Mouse (Mus musculus) kidney, embryonic 16.5 days (tissue): ENCODE measurements around the gene Eogt. TPM values are rescaled to one million over a fixed set of nuclear protein-coding genes. Genes with fewer than 3 reads are reported as not detected.

Experiments
- ATAC-seq: fragments of 200-750 bp; cut with Nextera tagmentation; 2 replicates; pipeline ENCODE4 v1.8.0; 2017; ENCODE audit warnings: moderate TSS enrichment; ENCODE audit not compliant: low FRiP score, low TSS enrichment
- H3K27ac ChIP-seq: fragments of 300-500 bp; sonication (generic); 2 replicates; pipeline ENCODE4 v1.5.1; 2014; ENCODE audit warnings: low read length
- H3K27me3 ChIP-seq: fragments of 300-500 bp; sonication (generic); 2 replicates; pipeline ENCODE4 v1.6.1; 2014; ENCODE audit warnings: low read length, control low read depth, mixed read lengths; ENCODE audit not compliant: insufficient read depth
- H3K36me3 ChIP-seq: fragments of 300-500 bp; sonication (generic); 2 replicates; pipeline ENCODE4 v1.6.1; 2014; ENCODE audit warnings: low read length, control low read depth, mixed read lengths; ENCODE audit not compliant: insufficient read depth
- H3K4me1 ChIP-seq: fragments of 300-500 bp; sonication (generic); 2 replicates; pipeline ENCODE4 v1.6.1; 2014; ENCODE audit warnings: low read length, control low read depth, mixed read lengths; ENCODE audit not compliant: insufficient read depth
- H3K4me2 ChIP-seq: fragments of 300-500 bp; sonication (generic); replicated peaks from 2 replicates; pipeline ENCODE4 v1.6.1; 2014; ENCODE audit warnings: low read depth, low read length
- H3K4me3 ChIP-seq: fragments of 300-500 bp; sonication (generic); 2 replicates; pipeline ENCODE4 v1.5.1; 2014; ENCODE audit warnings: mild to moderate bottlenecking, low read length
- H3K9ac ChIP-seq: fragments of 300-500 bp; sonication (generic); replicated peaks from 2 replicates; pipeline ENCODE4 v1.6.1; 2014; ENCODE audit warnings: low read length
- H3K9me3 ChIP-seq: fragments of 300-500 bp; sonication (generic); 2 replicates; pipeline ENCODE4 v1.6.1; 2016; ENCODE audit warnings: low read length, control low read depth
- WGBS: fragments of 180-500 bp; shearing (Covaris S2); extraction: QIAGEN DNeasy Blood & Tissue Kit; methylation state at CpG from one replicate; pipeline ENCODE4 v1.1.7; 2014; 5-methylcytosine and 5-hydroxymethylcytosine counted together
- polyA plus RNA-seq: library from polyadenylated mRNA; unstranded; fragments of >200 nt; fragmentation: Nextera tagmentation; extraction: Ambion mirVana; gene quantifications from 2 replicates; pipeline ENCODE4 v1.2.1, GENCODE M21; 2015

Gene Eogt
- polyA plus RNA-seq: 22.9 and 24.5 TPM in 2 replicates

DNA sequence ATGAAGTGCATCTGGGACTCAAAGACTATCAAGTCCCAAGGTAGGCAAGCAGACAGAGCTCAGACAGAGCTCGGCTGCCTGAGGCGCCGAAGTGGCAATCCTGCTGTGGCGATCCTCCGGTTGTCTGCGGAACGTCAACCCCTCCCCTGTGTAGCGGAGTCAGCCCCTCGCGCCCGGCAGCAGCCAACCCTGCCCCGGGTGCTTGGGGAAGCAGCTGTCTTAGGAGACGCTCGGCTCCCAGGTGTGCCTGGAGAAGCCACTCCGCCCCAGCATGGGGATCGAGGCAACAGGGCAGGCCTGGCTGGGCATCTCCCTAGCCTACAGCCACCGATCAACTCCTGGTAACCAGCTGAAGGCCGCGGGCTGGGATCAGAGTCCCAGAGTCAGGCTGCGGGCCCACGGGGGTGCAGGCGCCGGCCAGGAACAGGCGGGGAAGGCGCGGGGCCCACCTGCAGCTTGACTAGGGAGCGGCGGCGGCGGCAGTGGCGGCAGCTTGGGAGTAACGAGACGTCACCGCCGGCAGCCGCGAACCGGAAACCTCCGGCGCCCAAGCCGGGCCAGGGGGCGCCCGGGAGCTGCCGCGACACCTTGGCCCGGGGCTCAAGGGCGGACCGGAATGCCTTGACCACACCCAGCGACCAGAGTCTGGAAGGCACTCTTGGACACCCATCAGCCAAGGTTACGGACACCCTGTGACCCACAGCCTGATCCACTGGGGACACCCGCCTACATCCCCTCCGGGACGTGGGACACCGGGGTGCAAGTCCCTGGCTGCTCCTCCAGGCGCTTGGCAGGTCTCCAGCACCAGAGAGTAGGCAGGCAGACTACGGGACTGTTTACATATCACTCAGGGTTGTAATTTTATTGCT lies at the start of gene Eogt:
Gene Eogt, minus strand, starts transcription at position 800 of the 869 bp plus-strand sequence.
- peaks cover 25% of the 10 kb centered on the region for H3K4me1 ChIP-seq

DNA sequence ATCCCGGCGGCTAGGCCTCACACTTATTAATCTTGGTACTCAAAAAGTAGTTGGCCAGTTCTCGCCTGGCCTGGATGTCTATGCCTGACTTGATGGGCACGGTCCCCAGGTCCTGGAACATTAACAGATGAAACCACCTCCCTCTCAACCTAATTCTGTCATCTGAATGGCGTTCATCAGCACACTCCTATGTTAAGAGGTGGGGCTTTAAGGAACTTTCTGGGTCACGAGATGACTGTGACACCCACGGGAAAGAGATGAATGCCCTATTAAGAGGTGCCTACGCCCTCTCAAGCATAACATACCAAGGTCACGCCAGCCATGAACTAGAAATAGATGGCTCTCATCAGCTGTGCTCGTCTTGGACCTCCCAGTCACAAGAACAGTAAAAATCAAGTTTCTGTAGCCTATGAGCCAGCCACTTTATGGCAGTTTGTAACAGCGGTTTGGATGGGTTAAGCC lies 30.4 kb upstream of the Eogt start:
- H3K27me3 ChIP-seq: no peaks in the 10 kb centered on the region
- H3K9ac ChIP-seq: peak overlapping the region; percentile 96
- H3K27ac ChIP-seq: peak overlapping the region; percentile 96
- no peaks in the 10 kb centered on the region for H3K9me3 ChIP-seq
- H3K4me1 ChIP-seq: peaks cover 33% of the 10 kb centered on the region
- WGBS: 4% methylated on average over 11 of the region's 11 CpGs
- 0 out of 2 replicates have a peak, but pooled peaks cover 3% of the 10 kb centered on the region for H3K36me3 ChIP-seq
- H3K4me3 ChIP-seq: peak overlapping the region; percentile 92
- peak; percentile 73 for ATAC-seq
- H3K4me2 ChIP-seq: peak overlapping the region; percentile 70

More for the DNA sequence above, at the start of gene Eogt:
- under 1% methylated on average over 56 of the region's 56 CpGs for WGBS
- Histone ChIP-seq H3K4me3 (peak within 1 kb of the TSS; percentile 81), H3K27me3 (no peaks in the 10 kb centered on the region), H3K36me3 (peaks cover 6% of the 10 kb centered on the region; the same call in 1 of the 2 replicates), H3K9me3 (no peaks in the 10 kb centered on the region), H3K27ac (peak within 1 kb of the TSS; percentile 83), H3K4me2 (peak within 1 kb of the TSS; percentile 99), H3K9ac (peak within 1 kb of the TSS; percentile 92)
- ATAC-seq: peak; percentile 81

DNA sequence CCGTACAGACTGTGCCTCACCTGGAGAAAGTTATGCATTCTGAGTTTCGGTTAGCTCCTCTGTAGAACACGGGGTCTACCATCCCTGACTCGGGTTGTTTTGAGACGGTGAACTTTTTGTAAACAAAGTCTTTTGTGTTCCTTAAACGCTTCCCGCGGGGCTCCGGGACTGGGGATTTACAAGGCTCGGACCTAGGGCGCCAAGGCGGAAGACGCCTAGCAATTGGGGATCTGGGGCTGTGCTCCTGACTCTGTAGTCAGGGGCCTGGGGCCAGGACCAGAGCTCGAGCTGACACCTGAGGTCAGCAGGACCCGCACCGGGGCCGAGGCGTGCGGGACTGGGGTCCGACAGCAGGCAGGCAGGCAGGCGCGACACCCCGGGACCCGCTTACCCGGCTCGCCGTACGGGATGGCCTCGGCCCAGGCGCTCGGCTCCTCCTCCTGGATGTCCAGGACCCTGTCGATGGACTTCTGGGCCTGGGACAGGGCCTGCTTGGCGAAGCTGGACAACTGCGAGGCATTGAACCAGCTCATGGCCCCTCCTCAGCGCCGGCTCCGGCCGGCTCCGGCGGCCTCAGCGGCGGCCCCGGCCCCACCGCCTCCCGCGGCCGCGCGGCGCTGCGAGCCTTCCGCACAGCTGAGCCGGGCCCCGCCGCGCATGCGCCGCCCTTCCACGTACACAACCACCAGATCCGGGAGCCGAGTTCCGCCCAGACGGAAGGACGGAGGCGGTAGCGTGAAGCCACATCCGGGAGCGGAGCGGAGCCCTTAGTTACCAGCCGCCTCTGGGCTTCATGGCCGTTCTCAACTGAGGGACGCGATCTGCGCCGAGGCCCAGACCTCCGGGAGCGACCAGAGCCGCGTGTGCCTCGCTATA lies 29.7 kb upstream of the Eogt start, which contains the start of gene Tmf1:
Gene Tmf1, minus strand, starts transcription at position 632 of the 876 bp plus-strand sequence.
- Histone ChIP-seq H3K4me3 (peak within 1 kb of the TSS; percentile 92), H3K9ac (peak within 1 kb of the TSS; percentile 96), H3K9me3 (no peaks in the 10 kb centered on the region), H3K4me1 (peaks cover 33% of the 10 kb centered on the region), H3K27me3 (no peaks in the 10 kb centered on the region), H3K27ac (peak within 1 kb of the TSS; percentile 96), H3K36me3 (0 out of 2 replicates have a peak, but pooled peaks cover 3% of the 10 kb centered on the region), H3K4me2 (peak within 1 kb of the TSS; percentile 70)
- under 1% methylated on average over 79 of the region's 80 CpGs for WGBS
- peak; percentile 98 for ATAC-seq

DNA sequence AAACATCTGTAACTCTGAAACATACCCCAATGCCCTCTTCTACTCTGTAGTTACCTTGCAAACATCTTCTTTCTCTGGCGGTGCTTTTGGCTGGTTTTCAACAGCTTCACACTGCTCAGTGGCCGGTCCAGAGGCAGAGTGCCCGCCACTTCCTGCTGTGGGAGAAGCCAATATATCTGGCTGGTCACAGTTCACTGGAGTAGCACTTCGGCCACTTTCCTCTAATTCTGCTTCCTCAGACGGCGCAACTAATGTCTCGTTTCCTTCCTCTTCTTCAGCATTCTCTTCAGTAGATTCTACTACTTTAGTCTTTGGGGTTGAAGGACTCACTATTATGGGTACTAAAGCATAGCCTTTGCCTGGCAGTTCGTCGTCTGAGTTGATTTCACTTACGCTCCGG lies 26.7 kb upstream of the Eogt start:
- Histone ChIP-seq H3K9me3 (no peaks in the 10 kb centered on the region), H3K4me1 (peaks cover 33% of the 10 kb centered on the region), H3K27ac (no peak overlapping the region), H3K4me3 (0 out of 2 replicates have a peak overlapping the region, but pooled peaks have one; percentile 5), H3K4me2 (peak overlapping the region; percentile 35; the same call in 1 of the 2 replicates), H3K36me3 (peaks cover 22% of the 10 kb centered on the region), H3K27me3 (no peaks in the 10 kb centered on the region), H3K9ac (no peak overlapping the region)
- no peak for ATAC-seq
- WGBS: 43% methylated on average over 11 of the region's 11 CpGs

DNA sequence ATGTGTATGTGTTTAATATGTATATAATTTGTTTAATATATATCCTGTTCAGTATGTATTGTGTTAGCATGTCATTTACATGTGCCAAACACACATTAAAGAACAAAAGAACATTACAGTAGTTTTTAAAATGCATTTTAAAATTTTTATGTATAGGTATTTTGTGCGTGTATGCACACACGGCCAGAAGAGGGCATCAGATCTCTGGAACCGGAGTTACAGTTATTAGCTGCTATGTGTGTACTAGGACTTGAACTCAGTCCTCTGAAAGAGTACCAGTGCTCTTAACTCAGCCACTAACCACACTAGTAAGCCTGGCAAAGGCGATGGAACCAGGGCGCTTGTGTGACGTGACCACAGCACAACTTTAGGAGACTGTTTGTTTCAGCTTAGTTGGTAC lies 1.2 kb upstream of the Eogt start:
- Histone ChIP-seq H3K27me3 (no peaks in the 10 kb centered on the region), H3K4me2 (no peak overlapping the region), H3K36me3 (peaks cover 8% of the 10 kb centered on the region; the same call in 1 of the 2 replicates), H3K9me3 (no peaks in the 10 kb centered on the region), H3K4me1 (peaks cover 19% of the 10 kb centered on the region), H3K27ac (no peak overlapping the region), H3K4me3 (no peak overlapping the region), H3K9ac (no peak overlapping the region)
- 80% methylated on average over 6 of the region's 6 CpGs for WGBS
- ATAC-seq: no peak

DNA sequence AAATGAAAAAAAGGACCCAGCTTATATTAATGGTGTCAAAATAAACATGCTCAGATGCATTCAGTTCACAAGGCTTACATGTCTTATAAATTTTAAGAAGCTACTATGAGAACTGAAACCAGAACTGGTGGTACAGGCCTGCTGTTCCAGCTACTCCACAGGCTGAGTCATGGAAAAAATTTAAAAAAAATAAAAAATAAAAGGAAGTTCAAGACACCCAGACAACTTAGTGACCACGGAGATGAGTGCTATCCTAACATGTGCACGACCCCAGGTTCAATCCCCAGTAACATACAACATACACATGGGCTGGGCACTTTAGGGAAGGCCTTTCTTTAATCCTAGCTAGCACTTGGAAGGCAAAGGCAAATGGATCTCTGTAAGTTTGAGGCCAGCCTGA lies 739 bp upstream of the Eogt start:
- Histone ChIP-seq H3K27ac (no peak overlapping the region), H3K27me3 (no peaks in the 10 kb centered on the region), H3K9ac (no peak overlapping the region), H3K4me3 (no peak overlapping the region), H3K4me1 (peaks cover 19% of the 10 kb centered on the region), H3K4me2 (no peak overlapping the region), H3K36me3 (peaks cover 8% of the 10 kb centered on the region; the same call in 1 of the 2 replicates), H3K9me3 (no peaks in the 10 kb centered on the region)
- ATAC-seq: no peak
- 81% methylated on average over 2 of the region's 2 CpGs for WGBS

DNA sequence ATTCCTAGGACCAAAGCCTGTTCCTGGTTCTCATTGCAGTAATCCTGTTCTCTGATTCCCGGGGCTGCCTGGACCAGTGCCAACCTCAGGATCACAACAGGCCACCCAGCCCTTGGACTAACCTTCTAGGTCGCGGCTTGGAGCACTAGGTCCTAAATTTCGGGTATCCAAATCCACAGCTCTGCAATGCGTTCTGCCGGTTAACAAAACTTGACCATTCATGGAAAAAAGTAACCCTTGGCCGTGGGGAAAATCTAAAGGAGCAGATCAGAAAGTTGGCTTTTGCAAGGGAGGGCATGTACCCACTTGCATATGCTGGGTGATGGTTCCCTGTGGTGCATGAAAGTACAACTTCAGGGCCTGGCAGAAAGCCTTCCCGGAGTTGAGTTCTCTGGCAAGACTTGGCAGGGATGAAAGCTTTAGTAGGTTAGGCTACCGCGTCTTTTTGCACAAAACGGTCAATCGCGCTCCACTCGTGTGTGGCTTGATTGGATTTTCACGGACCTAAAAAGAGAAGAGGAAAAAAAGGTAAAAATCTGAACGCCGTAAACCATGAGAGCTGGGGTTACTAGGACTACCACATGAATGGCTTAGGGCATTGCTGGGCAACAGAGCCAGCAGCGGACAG lies 1.1 kb downstream of the Eogt start:
- Histone ChIP-seq H3K9ac (peak overlapping the region; percentile 92), H3K4me3 (peak overlapping the region; percentile 81), H3K4me2 (peak overlapping the region; percentile 99), H3K27me3 (no peaks in the 10 kb centered on the region), H3K36me3 (peaks cover 5% of the 10 kb centered on the region; the same call in 1 of the 2 replicates), H3K9me3 (no peaks in the 10 kb centered on the region), H3K4me1 (peaks cover 25% of the 10 kb centered on the region), H3K27ac (peak overlapping the region; percentile 83)
- WGBS: 9% methylated on average over 18 of the region's 18 CpGs
- ATAC-seq: no peak; the same call in 1 of the 2 replicates

DNA sequence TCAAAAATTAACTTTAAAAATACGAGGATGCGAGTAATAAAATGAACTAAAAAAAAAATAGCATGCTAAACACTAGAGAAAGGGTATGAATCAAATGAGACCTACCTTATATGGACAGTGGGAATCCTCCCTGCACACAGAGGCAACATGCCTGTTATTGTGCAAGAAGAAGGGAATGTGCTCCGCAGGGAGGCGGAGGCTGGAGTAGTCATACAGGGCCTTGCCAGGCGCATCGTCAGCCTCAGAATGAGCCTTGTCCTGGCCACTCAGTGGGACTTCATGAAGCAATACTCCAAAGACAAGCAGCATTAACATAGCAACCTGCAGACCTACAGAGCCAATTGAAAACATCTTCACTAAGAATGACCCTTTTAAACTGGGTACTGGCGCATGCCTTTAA lies 3.8 kb downstream of the Eogt start:
- H3K4me3 ChIP-seq: 0 out of 2 replicates have a peak overlapping the region, but pooled peaks have one; percentile 3
- H3K4me2 ChIP-seq: peak overlapping the region; percentile 39; the same call in 1 of the 2 replicates
- peak overlapping the region; percentile 62; the same call in 1 of the 2 replicates for H3K27ac ChIP-seq
- no peak for ATAC-seq
- peaks cover 25% of the 10 kb centered on the region for H3K4me1 ChIP-seq
- H3K9ac ChIP-seq: no peak overlapping the region
- no peaks in the 10 kb centered on the region for H3K9me3 ChIP-seq
- no peaks in the 10 kb centered on the region for H3K27me3 ChIP-seq
- H3K36me3 ChIP-seq: peaks cover under 1% of the 10 kb centered on the region; the same call in 1 of the 2 replicates
- WGBS: 88% methylated on average over 7 of the region's 7 CpGs

DNA sequence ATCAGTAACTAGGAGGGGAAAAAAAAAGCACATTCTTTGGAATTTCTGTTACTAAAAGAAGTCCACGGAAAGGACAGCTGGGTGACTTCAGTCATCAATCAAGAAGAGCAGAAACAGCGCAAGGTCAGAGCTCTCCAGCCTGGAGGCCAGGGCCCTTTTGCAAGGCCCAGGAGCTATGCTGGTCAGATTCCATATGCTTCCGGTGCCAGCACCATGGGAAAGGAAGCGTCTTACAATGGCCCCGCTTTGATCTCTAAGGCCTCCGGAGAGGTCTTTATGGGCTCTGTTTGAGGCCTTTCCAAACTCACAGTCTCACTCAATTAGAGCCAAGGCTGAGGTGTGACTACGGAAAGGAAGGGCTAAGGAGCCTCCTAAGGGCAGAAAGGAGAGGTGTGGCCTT lies 4.6 kb downstream of the Eogt start:
- Histone ChIP-seq H3K4me1 (peaks cover 23% of the 10 kb centered on the region), H3K36me3 (peaks cover 8% of the 10 kb centered on the region), H3K27me3 (no peaks in the 10 kb centered on the region), H3K4me3 (no peak overlapping the region), H3K9me3 (0 out of 2 replicates have a peak, but pooled peaks cover 2% of the 10 kb centered on the region), H3K4me2 (no peak overlapping the region), H3K27ac (peak overlapping the region; percentile 62), H3K9ac (no peak overlapping the region)
- WGBS: 10% methylated on average over 7 of the region's 7 CpGs
- ATAC-seq: peak; percentile 61; the same call in 1 of the 2 replicates
